Mouse (Mus musculus) cerebellum, adult 2 months (tissue): ENCODE measurements around the gene Gsdme.

ENCODE experiments used
- CTCF ChIP-seq: fragments of 200-500 bp; IDR thresholded peaks from 2 replicates; pipeline ENCODE4 v1.5.1; 2011; ENCODE audit warnings: low read depth, mild to moderate bottlenecking, control low read depth, low read length, moderate library complexity, borderline replicate concordance; ENCODE audit not compliant: insufficient read depth
- POLR2A ChIP-seq: fragments of 200-500 bp; IDR thresholded peaks from 2 replicates; pipeline ENCODE4 v1.6.1; 2011; ENCODE audit warnings: low read length, control low read depth, borderline replicate concordance; ENCODE audit not compliant: insufficient read depth

DNA sequence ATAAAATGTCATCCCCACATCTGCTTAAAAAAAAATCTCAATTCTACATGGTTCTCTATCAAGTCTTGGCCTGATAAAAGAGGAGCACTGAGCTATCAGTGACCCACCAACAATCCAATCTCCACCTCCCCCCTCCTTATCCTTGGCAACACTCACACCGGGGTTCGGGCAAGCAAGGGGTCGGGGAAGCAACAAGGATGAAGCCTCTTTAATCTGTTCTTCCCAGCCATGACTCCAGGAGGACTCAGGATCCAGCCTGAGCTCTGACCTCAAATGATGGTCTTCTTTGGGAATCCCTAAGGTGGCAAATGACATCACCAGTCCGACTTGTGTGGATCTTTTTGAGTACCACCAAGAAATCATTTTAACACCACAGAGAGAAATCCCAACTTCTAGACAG is 15.9 kb downstream of the Gsdme start:
- TF ChIP-seq CTCF, result no peak
- no peak for TF ChIP-seq POLR2A
